Mouse (Mus musculus) kidney, adult 2 months (tissue): Measurements from ENCODE around the gene Zfp414. TPM values are rescaled to one million over a fixed set of nuclear protein-coding genes. Genes with fewer than 3 reads are reported as not detected.
A peak's percentile ranks its signal among the peaks of the same experiment; 100 is the strongest.

ENCODE experiments used
- DNase-seq: peaks from one replicate; pipeline ENCODE4 v3.0.0; 2021
- H3K27ac ChIP-seq: fragments of 200-500 bp; 2 replicates; pipeline ENCODE4 v1.5.1; 2012; ENCODE audit warnings: low read depth, low read length, control low read depth, inconsistent platforms; ENCODE audit not compliant: insufficient read depth
- H3K27me3 ChIP-seq: fragments of 200-500 bp; replicated peaks from 2 replicates; pipeline ENCODE4 v1.6.1; 2012; ENCODE audit warnings: mild to moderate bottlenecking, moderate library complexity, low read length, inconsistent platforms; ENCODE audit not compliant: control insufficient read depth, insufficient read depth
- H3K36me3 ChIP-seq: fragments of 200-500 bp; 2 replicates; pipeline ENCODE4 v1.6.1; 2012; ENCODE audit warnings: mild to moderate bottlenecking, moderate library complexity, low read length, inconsistent platforms; ENCODE audit not compliant: control insufficient read depth, insufficient read depth
- H3K4me1 ChIP-seq: fragments of 200-500 bp; 2 replicates; pipeline ENCODE4 v1.6.1; 2011; ENCODE audit warnings: low read length; ENCODE audit not compliant: control insufficient read depth, insufficient read depth
- H3K4me3 ChIP-seq: fragments of 200-500 bp; 2 replicates; pipeline ENCODE4 v1.5.1; 2011; ENCODE audit warnings: mild to moderate bottlenecking, low read depth, low read length, control low read depth; ENCODE audit not compliant: insufficient read depth
- CTCF ChIP-seq: fragments of 200-500 bp; conservative IDR thresholded peaks from 2 replicates; pipeline ENCODE4 v1.5.1; 2011; ENCODE audit warnings: low read depth, mild to moderate bottlenecking, control low read depth, low read length, moderate library complexity, mixed read lengths; ENCODE audit not compliant: insufficient read depth, insufficient read length
- POLR2A ChIP-seq: fragments of 200-500 bp; IDR thresholded peaks from one replicate; pipeline ENCODE4 v1.6.1; 2011; ENCODE audit warnings: low read depth, low read length, control low read depth
- WGBS: fragments of 180-500 bp; shearing (Covaris S2); methylation state at CpG from one replicate; pipeline ENCODE4 v1.1.7; 2018; 5-methylcytosine and 5-hydroxymethylcytosine counted together
- polyA plus RNA-seq: library from polyadenylated mRNA; depleted of rRNA; stranded (reverse); fragments of >200 nt; gene quantifications from 2 replicates; pipeline ENCODE4 v1.2.3, GENCODE M21; 2012; rRNA removed

Zfp414 gene
- polyA plus RNA-seq, 1 experiment = 43.2 TPM

- H3K4me3 ChIP-seq = no peak overlapping the region
- H3K4me1 ChIP-seq = no peaks in the 10 kb centered on the region
- peaks cover 12% of the 10 kb centered on the region for H3K36me3 ChIP-seq
- H3K27me3 ChIP-seq = no peaks in the 10 kb centered on the region
- H3K27ac ChIP-seq = no peak overlapping the region
- no peak for DNase-seq
- TF ChIP-seq CTCF (no peak), POLR2A (no peak)
- 98% methylated on average over 34 of the region's 34 CpGs for WGBS
Measured at GRCm38 (mm10) chr17:33649781-33650475, 21.0 kb downstream of the Zfp414 start.

GRCm38 (mm10) chr17:33666813-33667212, 37.9 kb downstream of the Zfp414 start:
- peaks cover 3% of the 10 kb centered on the region for H3K36me3 ChIP-seq
- no peak overlapping the region for H3K27ac ChIP-seq
- no peak overlapping the region for H3K4me3 ChIP-seq
- TF ChIP-seq CTCF (no peak), POLR2A (no peak)
- WGBS = 45% methylated on average over 3 of the region's 3 CpGs
- DNase-seq = no peak
- H3K4me1 ChIP-seq = peaks cover 5% of the 10 kb centered on the region
- no peaks in the 10 kb centered on the region for H3K27me3 ChIP-seq

- DNase-seq = no peak
- Histone ChIP-seq H3K27me3 (no peaks in the 10 kb centered on the region), H3K27ac (no peak overlapping the region), H3K4me1 (peaks cover 8% of the 10 kb centered on the region), H3K36me3 (no peaks in the 10 kb centered on the region; the same call in 1 of the 2 replicates), H3K4me3 (no peak overlapping the region)
- 81% methylated on average over 3 of the region's 3 CpGs for WGBS
- TF ChIP-seq CTCF = no peak
- TF ChIP-seq POLR2A = no peak
Measured at GRCm38 (mm10) chr17:33669681-33670080, 40.8 kb downstream of the Zfp414 start.

GRCm38 (mm10) chr17:33673837-33674236, 44.9 kb downstream of the Zfp414 start:
- peaks cover 12% of the 10 kb centered on the region for H3K4me1 ChIP-seq
- H3K4me3 ChIP-seq = no peak overlapping the region
- no peak for DNase-seq
- whole genome bisulfite sequencing = 58% methylated on average over 1 of the region's 1 CpGs
- 0 out of 2 replicates have a peak, but pooled peaks cover 2% of the 10 kb centered on the region for H3K36me3 ChIP-seq
- TF ChIP-seq CTCF (no peak), POLR2A (no peak)
- H3K27me3 ChIP-seq = no peaks in the 10 kb centered on the region
- H3K27ac ChIP-seq = no peak overlapping the region

- Histone ChIP-seq H3K4me3 (no peak overlapping the region), H3K4me1 (peaks cover 8% of the 10 kb centered on the region), H3K27me3 (no peaks in the 10 kb centered on the region), H3K27ac (no peak overlapping the region), H3K36me3 (0 out of 2 replicates have a peak, but pooled peaks cover 2% of the 10 kb centered on the region)
- TF ChIP-seq CTCF (no peak), POLR2A (no peak)
- peak; percentile 61 for DNase-seq
Measured at GRCm38 (mm10) chr17:33675452-33675851, 46.6 kb downstream of the Zfp414 start.

- TF ChIP-seq POLR2A = no peak
- H3K4me3 ChIP-seq = no peak overlapping the region
- WGBS = 69% methylated on average over 2 of the region's 2 CpGs
Measured at GRCm38 (mm10) chr17:33676086-33676485, 47.2 kb downstream of the Zfp414 start.

GRCm38 (mm10) chr17:33678771-33679170, 49.9 kb downstream of the Zfp414 start:
- Histone ChIP-seq H3K4me3 (no peak overlapping the region), H3K27me3 (no peaks in the 10 kb centered on the region), H3K4me1 (peaks cover 18% of the 10 kb centered on the region), H3K27ac (no peak overlapping the region), H3K36me3 (0 out of 2 replicates have a peak, but pooled peaks cover 2% of the 10 kb centered on the region)
- no peak for TF ChIP-seq CTCF
- DNase-seq = no peak

More at GRCm38 (mm10) chr17:33676086-33676485, 47.2 kb downstream of the Zfp414 start:
- no peak overlapping the region for H3K27ac ChIP-seq
- H3K27me3 ChIP-seq = no peaks in the 10 kb centered on the region
- H3K4me1 ChIP-seq = peaks cover 8% of the 10 kb centered on the region
- H3K36me3 ChIP-seq = 0 out of 2 replicates have a peak, but pooled peaks cover 2% of the 10 kb centered on the region
- peak; percentile 11 for DNase-seq

Other genes starting within 250 kb of the Zfp414 start
- 1.8 and 2.1 TPM in 2 replicates for gene Zfp101, start 234.4 kb upstream of the Zfp414 start, polyA plus RNA-seq
- gene Actl9, start 196.2 kb upstream of the Zfp414 start, polyA plus RNA-seq = 0.33 and 0.53 TPM in 2 replicates
- gene Adamts10, start 104.9 kb upstream of the Zfp414 start, polyA plus RNA-seq = 31.4 and 37.9 TPM in 2 replicates
- gene Myo1f, start 73.4 kb upstream of the Zfp414 start, polyA plus RNA-seq = 1.5 and 2.7 TPM in 2 replicates
- 0.34 and 0.48 TPM in 2 replicates for gene Pram1, start 9.0 kb downstream of the Zfp414 start, polyA plus RNA-seq
- 49.9 and 50.7 TPM in 2 replicates for gene Hnrnpm, start 57.8 kb downstream of the Zfp414 start, polyA plus RNA-seq
- 95.8 and 102 TPM in 2 replicates for gene March2, start 89.6 kb downstream of the Zfp414 start, polyA plus RNA-seq
- 291 and 303 TPM in 2 replicates for gene Rab11b, start 131.4 kb downstream of the Zfp414 start, polyA plus RNA-seq
- 19.2 and 21.0 TPM in 2 replicates for gene Angptl4, start 152.7 kb downstream of the Zfp414 start, polyA plus RNA-seq
- gene Kank3, start 181.4 kb downstream of the Zfp414 start, polyA plus RNA-seq = 83.0 and 89.3 TPM in 2 replicates
- 620 and 1,023 TPM in 2 replicates for gene Rps28, start 195.5 kb downstream of the Zfp414 start, polyA plus RNA-seq
- gene Ndufa7, start 195.5 kb downstream of the Zfp414 start, polyA plus RNA-seq = 672 and 745 TPM in 2 replicates
- gene Cd320, start 214.0 kb downstream of the Zfp414 start, polyA plus RNA-seq = 71.3 and 87.8 TPM in 2 replicates
- not detected in 2 replicates for gene Gm7029, start 244.7 kb downstream of the Zfp414 start, polyA plus RNA-seq